Mouse (Mus musculus): Measurements from ENCODE around the gene Atg101. TPM values are rescaled to one million over a fixed set of nuclear protein-coding genes. Genes with fewer than 3 reads are reported as not detected.

The Atg101 gene
- polyA plus RNA-seq, 1 experiment from 2014 or later = 62.0 TPM

- no peaks in the 10 kb centered on the region for H3K27me3 ChIP-seq (replicated peaks)
- no peak overlapping the region for H3K4me2 ChIP-seq (replicated peaks)
- no peak for ATAC-seq
- no peak overlapping the region for H3K9ac ChIP-seq
- WGBS = 67% methylated on average over 3 of the region's 3 CpGs
- peaks cover 34% of the 10 kb centered on the region for H3K4me1 ChIP-seq (replicated peaks)
- H3K4me3 ChIP-seq (replicated peaks) = no peak overlapping the region
- H3K27ac ChIP-seq = no peak overlapping the region
- H3K36me3 ChIP-seq = no peaks in the 10 kb centered on the region
- no peaks in the 10 kb centered on the region for H3K9me3 ChIP-seq
These were observed 40.1 kb upstream of the Atg101 start for GRCm38 (mm10) chr15:101244012-101244411.

- Histone ChIP-seq H3K36me3 (no peaks in the 10 kb centered on the region), H3K9ac (peak overlapping the region; percentile 31), H3K4me3 (replicated peaks) (peak overlapping the region; percentile 37), H3K27ac (peak overlapping the region; percentile 77), H3K9me3 (no peaks in the 10 kb centered on the region), H3K4me1 (replicated peaks) (peaks cover 26% of the 10 kb centered on the region), H3K27me3 (replicated peaks) (no peaks in the 10 kb centered on the region), H3K4me2 (replicated peaks) (peak overlapping the region; percentile 62)
- WGBS = 2% methylated on average over 56 of the region's 56 CpGs
- peak; percentile 98 for ATAC-seq
These were observed 37.6 kb upstream of the Atg101 start for GRCm38 (mm10) chr15:101246231-101247154.

GRCm38 (mm10) chr15:101247155-101247498 is 36.9 kb upstream of the Atg101 start:
- 79% methylated on average over 1 of the region's 1 CpGs for WGBS
- no peak for ATAC-seq
- H3K9me3 ChIP-seq = no peaks in the 10 kb centered on the region
- no peak overlapping the region for H3K9ac ChIP-seq
- peaks cover 23% of the 10 kb centered on the region for H3K4me1 ChIP-seq (replicated peaks)
- no peaks in the 10 kb centered on the region for H3K27me3 ChIP-seq (replicated peaks)
- peak overlapping the region; percentile 61; the same call in 1 of the 2 replicates for H3K4me2 ChIP-seq (replicated peaks)
- H3K36me3 ChIP-seq = no peaks in the 10 kb centered on the region
- no peak overlapping the region for H3K4me3 ChIP-seq (replicated peaks)
- peak overlapping the region; percentile 69; the same call in 1 of the 2 replicates for H3K27ac ChIP-seq

GRCm38 (mm10) chr15:101248029-101248710 is 35.9 kb upstream of the Atg101 start:
- H3K27ac ChIP-seq = peak overlapping the region; percentile 57
- no peak for ATAC-seq
- no peaks in the 10 kb centered on the region for H3K27me3 ChIP-seq (replicated peaks)
- H3K4me1 ChIP-seq (replicated peaks) = peaks cover 20% of the 10 kb centered on the region
- H3K9ac ChIP-seq = no peak overlapping the region
- no peaks in the 10 kb centered on the region for H3K9me3 ChIP-seq
- WGBS = 46% methylated on average over 5 of the region's 5 CpGs
- H3K36me3 ChIP-seq = no peaks in the 10 kb centered on the region
- H3K4me3 ChIP-seq (replicated peaks) = no peak overlapping the region
- H3K4me2 ChIP-seq (replicated peaks) = no peak overlapping the region

GRCm38 (mm10) chr15:101250220-101250800 is 33.8 kb upstream of the Atg101 start:
- no peaks in the 10 kb centered on the region for H3K9me3 ChIP-seq
- no peak for ATAC-seq
- H3K4me2 ChIP-seq (replicated peaks) = no peak overlapping the region
- no peaks in the 10 kb centered on the region for H3K27me3 ChIP-seq (replicated peaks)
- H3K4me1 ChIP-seq (replicated peaks) = peaks cover 28% of the 10 kb centered on the region
- no peak overlapping the region for H3K27ac ChIP-seq
- H3K9ac ChIP-seq = no peak overlapping the region
- no peak overlapping the region for H3K4me3 ChIP-seq (replicated peaks)
- no peaks in the 10 kb centered on the region for H3K36me3 ChIP-seq
- WGBS = 75% methylated on average over 9 of the region's 9 CpGs

GRCm38 (mm10) chr15:101251930-101252329 is 32.1 kb upstream of the Atg101 start:
- H3K27me3 ChIP-seq (replicated peaks) = no peaks in the 10 kb centered on the region
- ATAC-seq = no peak
- H3K4me2 ChIP-seq (replicated peaks) = no peak overlapping the region
- 87% methylated on average over 5 of the region's 5 CpGs for WGBS
- H3K36me3 ChIP-seq = no peaks in the 10 kb centered on the region
- peaks cover 21% of the 10 kb centered on the region for H3K4me1 ChIP-seq (replicated peaks)
- H3K4me3 ChIP-seq (replicated peaks) = no peak overlapping the region
- no peak overlapping the region for H3K27ac ChIP-seq
- no peak overlapping the region for H3K9ac ChIP-seq
- H3K9me3 ChIP-seq = no peaks in the 10 kb centered on the region

GRCm38 (mm10) chr15:101252614-101253013 is 31.5 kb upstream of the Atg101 start:
- no peaks in the 10 kb centered on the region for H3K9me3 ChIP-seq
- peaks cover 17% of the 10 kb centered on the region for H3K4me1 ChIP-seq (replicated peaks)
- no peak overlapping the region for H3K27ac ChIP-seq
- H3K9ac ChIP-seq = no peak overlapping the region
- H3K4me3 ChIP-seq (replicated peaks) = no peak overlapping the region
- no peak for ATAC-seq
- no peak overlapping the region for H3K4me2 ChIP-seq (replicated peaks)
- H3K36me3 ChIP-seq = no peaks in the 10 kb centered on the region
- H3K27me3 ChIP-seq (replicated peaks) = no peaks in the 10 kb centered on the region
- WGBS = 72% methylated on average over 6 of the region's 6 CpGs

- no peaks in the 10 kb centered on the region for H3K9me3 ChIP-seq
- H3K9ac ChIP-seq = peak overlapping the region; percentile 70
- H3K27ac ChIP-seq = no peak overlapping the region; the same call in 1 of the 2 replicates
- WGBS = 33% methylated on average over 3 of the region's 3 CpGs
- H3K4me3 ChIP-seq (replicated peaks) = peak overlapping the region; percentile 63
- no peaks in the 10 kb centered on the region for H3K36me3 ChIP-seq
- no peaks in the 10 kb centered on the region for H3K27me3 ChIP-seq (replicated peaks)
- H3K4me2 ChIP-seq (replicated peaks) = peak overlapping the region; percentile 95
- peaks cover 13% of the 10 kb centered on the region; the same call in 1 of the 2 replicates for H3K4me1 ChIP-seq (replicated peaks)
- peak; percentile 16 for ATAC-seq
These were observed 30.5 kb upstream of the Atg101 start for GRCm38 (mm10) chr15:101253563-101253885.

- H3K36me3 ChIP-seq = no peaks in the 10 kb centered on the region
- WGBS = 2% methylated on average over 80 of the region's 82 CpGs
- peaks cover 9% of the 10 kb centered on the region; the same call in 1 of the 2 replicates for H3K4me1 ChIP-seq (replicated peaks)
- no peaks in the 10 kb centered on the region for H3K27me3 ChIP-seq (replicated peaks)
- peak within 1 kb of the TSS; percentile 63 for H3K4me3 ChIP-seq (replicated peaks)
- peak within 1 kb of the TSS; percentile 40; the same call in 1 of the 2 replicates for H3K27ac ChIP-seq
- H3K9ac ChIP-seq = peak within 1 kb of the TSS; percentile 70
- H3K9me3 ChIP-seq = no peaks in the 10 kb centered on the region
- peak within 1 kb of the TSS; percentile 95 for H3K4me2 ChIP-seq (replicated peaks)
- ATAC-seq = peak; percentile 81
These were observed 29.9 kb upstream of the Atg101 start, which contains the start of gene Nr4a1 for GRCm38 (mm10) chr15:101253886-101254795. Nr4a1 (plus strand) TSS chr15:101254269.

GRCm38 (mm10) chr15:101255842-101256462 is 28.1 kb upstream of the Atg101 start:
- H3K9ac ChIP-seq = no peak overlapping the region
- ATAC-seq = no peak
- H3K4me2 ChIP-seq (replicated peaks) = no peak overlapping the region
- H3K4me3 ChIP-seq (replicated peaks) = no peak overlapping the region
- H3K27me3 ChIP-seq (replicated peaks) = no peaks in the 10 kb centered on the region
- 89% methylated on average over 7 of the region's 7 CpGs for WGBS
- no peaks in the 10 kb centered on the region for H3K9me3 ChIP-seq
- H3K27ac ChIP-seq = no peak overlapping the region
- H3K4me1 ChIP-seq (replicated peaks) = peaks cover 21% of the 10 kb centered on the region
- H3K36me3 ChIP-seq = no peaks in the 10 kb centered on the region

GRCm38 (mm10) chr15:101256463-101257206 is 27.4 kb upstream of the Atg101 start:
- WGBS = 78% methylated on average over 14 of the region's 14 CpGs
- ATAC-seq = no peak
- no peak overlapping the region for H3K9ac ChIP-seq
- no peaks in the 10 kb centered on the region for H3K36me3 ChIP-seq
- peaks cover 27% of the 10 kb centered on the region for H3K4me1 ChIP-seq (replicated peaks)
- no peaks in the 10 kb centered on the region for H3K9me3 ChIP-seq
- H3K27me3 ChIP-seq (replicated peaks) = no peaks in the 10 kb centered on the region
- H3K4me2 ChIP-seq (replicated peaks) = no peak overlapping the region
- no peak overlapping the region for H3K4me3 ChIP-seq (replicated peaks)
- no peak overlapping the region for H3K27ac ChIP-seq

Data from intestine, embryonic 15.5 days (tissue).